Mouse (Mus musculus) urinary bladder, adult 2 months (tissue): ENCODE data around the gene Cyp2d10. TPM values are rescaled to one million over a fixed set of nuclear protein-coding genes. Genes with fewer than 3 reads are reported as not detected.
"Not testable (repeated sequence)": the region's sequence is repeated elsewhere in the genome, so short reads cannot be mapped to it uniquely, and the experiment has no call there.

Experiments used
- DNase-seq: peaks from one replicate; pipeline ENCODE4 v3.0.0; 2022; ENCODE audit warnings: low spot score
- polyA plus RNA-seq: library from polyadenylated mRNA; depleted of rRNA; stranded (reverse); fragments of >200 nt; gene quantifications from 2 replicates; pipeline ENCODE4 v1.2.3, GENCODE M21; 2012

Gene Cyp2d10
- polyA plus RNA-seq, 1 experiment: not detected

GRCm38 (mm10) chr15:82401516-82401915 is 5.5 kb downstream of the Cyp2d10 start:
- DNase-seq: no peak

GRCm38 (mm10) chr15:82395955-82396354 is 11.0 kb downstream of the Cyp2d10 start:
- DNase-seq: not testable (repeated sequence)

- DNase-seq: not testable (repeated sequence)
Measured at GRCm38 (mm10) chr15:82393922-82394321, 13.1 kb downstream of the Cyp2d10 start, which contains the start of gene Cyp2d11. Gene Cyp2d11 (minus strand): TSS chr15:82394022.

DNA sequence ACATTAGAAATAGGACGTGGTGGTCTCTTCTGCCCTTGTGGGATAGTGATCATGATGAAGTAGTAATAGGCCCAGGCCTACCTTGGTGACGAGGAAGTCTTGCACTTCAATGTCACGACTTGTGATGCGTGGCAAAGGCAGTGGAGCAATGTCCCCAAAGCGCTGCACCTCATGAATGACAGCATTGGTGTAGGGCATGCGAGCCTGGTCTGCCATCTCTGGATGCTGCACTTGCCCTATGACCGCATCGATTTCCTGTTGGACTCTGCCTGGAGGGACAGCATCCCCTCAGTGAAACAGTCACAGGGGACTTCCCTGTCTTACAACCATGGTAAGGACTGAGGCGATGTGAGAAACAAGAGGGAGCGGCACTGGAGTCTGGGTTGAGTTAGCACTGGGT is 17.1 kb downstream of the Cyp2d10 start:
- not testable (repeated sequence) for DNase-seq

DNA sequence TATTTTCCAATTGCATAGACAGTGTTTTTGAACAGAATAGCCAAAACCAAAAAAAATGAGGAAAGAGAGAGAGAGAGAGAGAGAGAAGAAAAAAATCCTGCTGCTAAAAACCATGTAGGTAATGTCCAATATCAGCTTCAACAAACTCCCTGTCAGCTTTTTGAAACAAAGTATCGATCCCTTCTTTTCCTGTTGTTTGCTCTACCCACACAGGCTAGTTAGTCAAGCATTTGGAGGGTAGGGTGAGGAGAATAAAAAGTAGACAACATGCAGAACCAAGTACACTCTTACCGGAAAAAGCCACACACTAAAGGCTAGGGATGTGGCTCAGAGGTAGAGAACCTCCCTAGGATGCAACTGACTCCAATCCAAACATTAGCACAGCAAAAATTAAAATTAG is 21.3 kb downstream of the Cyp2d10 start:
- no peak for DNase-seq

GRCm38 (mm10) chr15:82382441-82382840 is 24.6 kb downstream of the Cyp2d10 start:
- DNase-seq: no peak

GRCm38 (mm10) chr15:82380714-82381062 is 26.3 kb downstream of the Cyp2d10 start:
- DNase-seq: no peak

GRCm38 (mm10) chr15:82379871-82380713 is 26.9 kb downstream of the Cyp2d10 start, which contains the start of gene Cyp2d22:
Gene Cyp2d22 (minus strand): TSS chr15:82380260.
- DNase-seq: peak; percentile 36

- DNase-seq: no peak
Measured at GRCm38 (mm10) chr15:82379511-82379870, 27.5 kb downstream of the Cyp2d10 start.

DNA sequence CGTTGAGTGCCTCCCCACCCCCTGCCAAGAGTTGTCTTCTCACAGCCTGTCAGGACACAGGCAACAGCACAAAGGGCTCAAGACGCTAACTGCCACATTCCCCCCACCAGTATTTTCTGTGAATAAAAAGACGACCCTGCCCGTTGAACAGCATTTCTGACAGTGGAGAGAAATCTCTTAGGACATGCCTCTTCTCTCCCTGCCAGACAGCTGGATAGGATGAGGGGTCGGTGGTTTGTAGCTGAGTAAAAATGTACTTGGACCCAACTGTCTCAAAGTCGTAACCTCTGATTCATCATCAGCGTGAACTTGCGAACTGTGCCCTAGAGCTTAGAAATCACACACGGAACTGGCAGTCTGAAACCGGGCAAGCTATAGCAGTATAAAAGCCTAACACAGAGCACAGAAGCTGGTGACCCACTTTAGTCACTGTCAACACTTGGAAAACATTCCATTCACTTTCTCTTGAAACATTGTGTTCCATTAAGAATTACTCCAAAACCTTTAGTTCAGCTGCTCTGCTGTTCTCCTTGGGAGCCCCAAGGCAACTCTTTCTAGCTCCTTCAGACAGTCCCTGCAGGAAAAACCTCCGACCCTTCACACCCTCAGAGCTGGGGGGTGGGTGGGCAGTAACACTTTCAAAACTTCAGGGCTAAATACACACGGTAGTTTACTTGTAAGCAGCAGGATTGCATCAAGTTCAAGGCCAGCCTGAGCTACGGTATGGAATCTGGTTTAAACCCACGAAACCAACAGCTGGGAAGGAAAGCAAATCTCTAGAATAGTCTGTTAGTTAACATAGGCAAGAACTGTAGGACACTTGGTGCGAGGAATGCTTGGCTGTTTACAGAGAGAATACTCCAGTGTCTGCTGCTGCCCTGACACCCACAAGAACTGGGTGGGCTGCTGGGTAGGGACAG is 28.5 kb downstream of the Cyp2d10 start:
- DNase-seq: no peak

- no peak for DNase-seq
Measured at GRCm38 (mm10) chr15:82377701-82378100, 29.3 kb downstream of the Cyp2d10 start.

GRCm38 (mm10) chr15:82376393-82377138 is 30.4 kb downstream of the Cyp2d10 start:
- DNase-seq: no peak

- DNase-seq: no peak
Measured at GRCm38 (mm10) chr15:82375855-82376254, 31.1 kb downstream of the Cyp2d10 start.

- no peak for DNase-seq
Measured at GRCm38 (mm10) chr15:82374437-82374836, 32.6 kb downstream of the Cyp2d10 start.

- DNase-seq: no peak
Measured at GRCm38 (mm10) chr15:82372991-82373390, 34.0 kb downstream of the Cyp2d10 start.

DNA sequence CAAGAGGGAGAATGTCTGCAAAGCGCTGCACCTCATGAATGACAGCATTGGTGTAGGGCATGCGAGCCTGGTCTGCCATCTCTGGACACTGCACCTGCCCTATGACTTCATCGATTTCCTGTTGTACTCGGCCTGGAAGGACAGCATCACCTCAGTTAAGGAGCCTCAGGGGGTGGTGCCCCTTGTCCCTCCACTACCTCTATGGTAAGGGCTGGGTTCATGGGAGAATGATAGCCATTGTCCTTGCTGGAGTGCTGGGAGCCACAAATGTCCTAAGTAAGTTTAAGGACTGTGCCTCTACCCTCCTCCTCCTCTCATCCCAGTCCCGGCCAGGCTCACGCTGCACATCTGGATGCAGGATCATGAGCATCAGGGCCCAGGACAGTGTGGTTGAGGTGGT is 34.5 kb downstream of the Cyp2d10 start:
- no peak for DNase-seq

DNA sequence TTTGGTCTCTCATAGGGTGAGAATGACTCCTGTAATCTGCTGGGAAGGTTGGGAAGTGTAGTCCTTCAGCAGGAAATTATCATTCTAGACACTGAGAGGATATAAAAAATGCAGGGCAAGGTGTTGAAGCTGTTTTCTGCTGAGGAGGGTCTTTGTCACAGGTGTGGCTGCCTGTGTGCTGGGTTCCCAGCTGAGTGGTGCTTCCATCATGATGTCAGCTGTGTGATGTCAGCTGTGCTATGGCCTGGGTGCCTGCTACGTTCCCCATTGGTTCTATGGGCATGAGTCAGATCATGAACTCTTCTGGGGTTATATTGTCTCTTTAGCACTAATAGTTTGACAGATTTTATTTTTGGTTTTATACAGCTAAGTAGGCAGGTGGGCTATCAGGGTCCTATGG is 38.1 kb downstream of the Cyp2d10 start:
- no peak for DNase-seq

GRCm38 (mm10) chr15:82368146-82368545 is 38.8 kb downstream of the Cyp2d10 start:
- DNase-seq: no peak

GRCm38 (mm10) chr15:82364561-82364960 is 42.4 kb downstream of the Cyp2d10 start:
- not testable (repeated sequence) for DNase-seq

DNA sequence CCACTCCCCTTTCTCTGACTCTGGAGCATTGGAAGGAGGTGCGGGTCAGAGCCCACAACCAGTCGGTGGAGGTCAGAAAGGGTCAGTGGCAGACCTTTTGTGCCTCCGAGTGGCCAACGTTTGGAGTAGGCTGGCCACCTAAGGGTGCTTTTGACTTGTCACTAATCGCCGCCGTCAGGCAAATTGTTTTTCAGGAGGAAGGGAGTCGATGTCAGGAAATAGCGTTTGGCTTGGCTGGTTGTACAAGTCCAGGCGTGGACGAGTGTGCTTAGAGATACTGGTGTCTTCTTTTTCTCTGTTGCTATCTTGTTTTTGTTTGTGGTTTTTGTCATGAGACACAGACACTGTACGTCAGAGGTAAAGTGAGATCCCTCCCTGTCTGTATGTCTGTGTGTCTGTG is 43.2 kb downstream of the Cyp2d10 start:
- DNase-seq: not testable (repeated sequence)

- no peak for DNase-seq
Measured at GRCm38 (mm10) chr15:82362234-82362633, 44.8 kb downstream of the Cyp2d10 start.
